Mouse (Mus musculus): ENCODE measurements around the gene Coro1b.
A peak's percentile ranks its signal among the peaks of the same experiment; 100 is the strongest.

Coro1b gene

DNA sequence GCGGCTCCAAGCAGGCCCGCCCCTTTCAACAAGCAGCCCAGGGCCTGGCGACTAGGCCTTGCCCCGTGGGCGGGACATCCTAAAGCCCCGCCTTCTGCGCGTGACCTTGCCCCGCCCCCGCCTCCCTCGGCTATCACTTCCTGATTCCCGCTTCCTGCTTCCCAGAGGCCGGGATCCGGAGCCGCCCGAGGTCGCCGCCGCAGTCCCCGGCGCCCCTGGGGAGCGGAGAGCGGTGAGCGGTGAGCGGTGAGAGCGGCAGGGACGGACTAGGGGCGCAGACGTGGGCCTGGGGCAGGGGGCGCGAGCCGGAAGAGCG, at the start of gene Coro1b:
Gene Coro1b, plus strand, starts transcription at position 129 of the 316 bp plus-strand sequence.
- DNase-seq = peak; percentile 95 to 97

- DNase-seq = peak; percentile 91 to 95
Observed at GRCm38 (mm10) chr19:4099056-4099455, 49.4 kb upstream of the Coro1b start.

- peak; percentile 84 to 85 for DNase-seq
Observed at GRCm38 (mm10) chr19:4099837-4100717, 48.3 kb upstream of the Coro1b start, which contains the start of gene Pitpnm1. TSS of gene Pitpnm1 (plus strand) at chr19:4099998.

- peak; percentile 56 to 74 for DNase-seq
Observed at GRCm38 (mm10) chr19:4100718-4101261, 47.6 kb upstream of the Coro1b start.

- no peak for DNase-seq
Observed at GRCm38 (mm10) chr19:4101466-4101865, 47.0 kb upstream of the Coro1b start.

DNA sequence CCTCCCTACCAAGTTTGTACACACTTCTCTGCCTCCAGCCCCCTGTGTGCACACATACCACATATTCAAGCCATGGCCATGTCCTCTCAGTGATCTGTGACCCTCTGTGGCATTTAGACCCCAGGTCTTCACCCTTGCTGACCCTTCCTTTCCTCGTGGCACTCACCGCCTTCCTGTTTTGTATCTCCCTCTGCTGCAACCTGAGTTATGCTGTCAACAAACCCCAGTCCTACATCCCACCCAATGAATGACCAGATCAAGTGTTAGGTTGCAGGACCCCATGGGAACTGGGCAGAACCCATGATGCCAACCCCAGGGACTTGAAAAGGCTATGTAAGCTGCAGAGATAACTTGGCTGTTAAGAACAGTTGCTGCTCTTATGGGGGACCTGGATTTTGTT, 46.4 kb upstream of the Coro1b start:
- DNase-seq = no peak

DNA sequence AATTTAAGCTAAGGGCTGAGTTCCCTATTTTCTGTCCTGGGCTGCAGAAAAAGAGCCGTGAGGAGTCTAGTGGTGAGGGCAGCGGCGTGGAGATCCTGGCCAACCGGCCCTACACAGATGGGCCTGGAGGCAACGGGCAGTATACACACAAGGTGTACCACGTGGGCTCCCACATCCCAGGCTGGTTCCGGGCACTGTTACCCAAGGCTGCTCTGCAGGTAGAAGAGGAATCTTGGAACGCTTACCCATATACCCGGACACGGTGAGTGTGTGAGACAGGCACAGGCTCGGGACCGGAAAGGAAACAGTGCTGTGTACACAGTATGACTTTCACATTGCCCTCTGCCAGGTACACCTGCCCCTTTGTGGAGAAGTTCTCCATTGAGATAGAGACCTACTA, 45.8 kb upstream of the Coro1b start:
- no peak for DNase-seq

- no peak for DNase-seq
Observed at GRCm38 (mm10) chr19:4103294-4103693, 45.1 kb upstream of the Coro1b start.

GRCm38 (mm10) chr19:4103792-4104191, 44.6 kb upstream of the Coro1b start:
- peak in 1 of 2 experiments; percentile 65 for DNase-seq

DNA sequence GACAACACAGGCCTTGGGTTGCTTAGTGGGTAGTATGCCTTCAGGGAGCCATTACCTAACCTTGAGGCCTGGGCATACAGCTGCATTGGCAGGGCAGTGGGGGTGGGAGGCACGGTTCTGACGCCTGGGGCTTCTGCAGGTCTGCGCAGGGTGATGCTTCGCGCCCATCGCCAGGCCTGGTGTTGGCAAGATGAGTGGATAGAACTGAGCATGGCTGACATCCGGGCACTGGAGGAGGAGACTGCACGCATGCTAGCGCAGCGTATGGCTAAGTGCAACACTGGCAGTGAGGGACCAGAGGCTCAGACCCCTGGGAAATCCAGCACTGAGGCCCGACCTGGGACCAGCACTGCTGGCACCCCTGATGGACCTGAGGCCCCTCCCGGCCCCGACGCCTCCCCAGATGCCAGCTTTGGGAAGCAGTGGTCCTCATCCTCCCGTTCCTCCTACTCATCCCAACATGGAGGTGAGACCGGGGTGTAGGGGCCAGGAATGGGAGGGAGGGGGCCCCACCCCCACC, 43.7 kb upstream of the Coro1b start:
- DNase-seq = no peak

GRCm38 (mm10) chr19:4106654-4107053, 41.8 kb upstream of the Coro1b start:
- no peak for DNase-seq

- DNase-seq = no peak
Observed at GRCm38 (mm10) chr19:4108535-4108934, 39.9 kb upstream of the Coro1b start.

DNA sequence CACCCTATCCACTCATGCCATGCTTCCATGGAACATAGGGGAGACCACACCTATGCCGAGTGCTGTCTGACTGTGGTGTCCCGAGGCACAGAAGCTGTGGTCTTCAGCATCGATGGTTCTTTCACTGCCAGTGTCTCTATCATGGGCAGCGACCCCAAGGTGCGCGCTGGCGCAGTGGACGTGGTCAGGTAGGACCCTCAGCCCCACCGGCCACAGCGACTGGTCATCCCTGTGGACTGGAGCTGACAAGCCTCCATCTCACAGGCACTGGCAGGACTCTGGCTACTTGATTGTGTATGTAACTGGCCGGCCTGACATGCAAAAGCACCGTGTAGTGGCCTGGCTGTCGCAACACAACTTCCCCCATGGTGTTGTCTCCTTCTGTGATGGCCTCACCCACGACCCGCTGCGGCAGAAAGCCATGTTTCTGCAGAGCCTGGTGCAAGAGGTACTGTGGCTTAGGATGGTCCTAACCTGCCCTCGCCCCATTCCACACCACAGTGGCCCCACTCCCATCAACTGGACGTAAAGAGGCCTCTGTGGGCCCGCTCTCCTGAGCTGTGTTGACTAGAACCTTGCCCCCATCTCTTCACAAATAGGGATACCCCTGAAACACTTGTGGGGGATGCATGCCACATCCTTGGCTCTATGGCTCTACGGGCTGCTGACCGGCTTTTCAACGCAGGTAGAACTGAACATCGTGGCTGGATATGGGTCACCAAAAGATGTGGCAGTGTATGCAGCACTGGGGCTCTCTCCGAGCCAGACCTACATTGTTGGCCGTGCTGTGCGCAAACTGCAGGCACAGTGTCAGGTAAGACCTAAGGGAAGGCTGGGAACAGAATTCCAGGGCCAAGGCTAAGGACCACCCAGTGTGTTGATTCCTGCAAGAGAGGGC, 36.1 kb upstream of the Coro1b start:
- DNase-seq = no peak

GRCm38 (mm10) chr19:4113186-4113805, 35.1 kb upstream of the Coro1b start:
- DNase-seq = no peak

DNA sequence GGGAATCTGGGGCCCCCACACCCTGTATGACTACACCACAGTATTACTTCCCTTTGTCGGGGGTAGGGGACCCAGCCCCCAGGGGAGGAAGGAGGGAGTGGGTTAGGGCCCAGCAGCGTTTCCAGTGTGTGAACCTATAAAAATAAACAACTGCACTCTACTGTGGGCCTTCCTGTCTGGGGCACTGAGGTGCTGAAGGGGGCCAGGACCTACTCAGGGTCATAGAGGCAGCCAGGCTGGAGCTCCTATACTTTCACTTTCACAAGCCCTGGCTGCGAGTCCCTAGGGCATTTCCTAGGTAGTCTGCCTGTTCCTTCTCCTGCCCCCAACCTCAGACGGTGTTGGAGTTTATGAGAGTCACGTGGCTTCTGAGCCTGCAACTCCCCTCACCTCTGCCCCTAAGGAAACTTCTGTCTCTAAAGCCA, 34.6 kb upstream of the Coro1b start:
- peak in 1 of 2 experiments; percentile 40 for DNase-seq

- no peak for DNase-seq
Observed at GRCm38 (mm10) chr19:4114551-4114950, 33.9 kb upstream of the Coro1b start.

DNA sequence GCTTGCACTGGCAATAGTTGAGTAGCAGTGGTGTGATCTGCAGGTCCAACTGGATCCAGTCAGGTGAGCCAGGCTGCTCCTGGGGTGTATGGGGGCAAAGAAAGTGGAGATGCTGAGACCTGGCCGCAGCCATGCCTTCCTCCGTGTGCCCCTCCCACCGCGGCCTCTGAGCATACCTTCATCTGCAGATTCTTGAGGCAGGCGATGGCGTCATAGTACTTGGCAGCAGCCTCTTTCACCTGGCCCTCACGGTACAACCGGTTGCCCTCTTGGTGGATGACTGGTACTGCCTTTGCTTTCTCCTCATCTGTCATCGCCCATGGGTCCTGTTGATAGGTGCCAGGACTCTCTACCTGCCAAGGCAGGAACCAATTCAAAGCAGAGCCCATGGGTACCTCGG, 33.3 kb upstream of the Coro1b start:
- DNase-seq = no peak

DNA sequence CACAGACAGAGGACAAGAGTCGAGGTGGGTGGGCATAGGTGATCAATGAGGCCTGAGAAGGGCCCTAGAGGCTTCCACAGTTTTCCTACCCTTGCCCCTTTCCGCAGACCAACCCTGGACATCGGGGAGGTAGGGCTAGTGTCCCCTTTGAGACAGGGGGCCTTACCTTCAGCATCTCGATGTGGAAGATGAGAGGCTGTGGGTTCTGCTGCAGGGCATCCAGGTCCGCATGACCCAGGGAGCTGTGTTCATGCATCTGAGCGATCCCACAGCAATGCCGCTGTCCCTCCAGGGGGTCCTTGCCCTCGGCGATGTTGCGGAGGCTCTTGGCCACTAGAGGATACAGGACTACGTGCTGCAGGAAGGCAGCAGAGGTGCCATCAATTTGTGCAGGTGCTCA, 32.6 kb upstream of the Coro1b start:
- no peak for DNase-seq

GRCm38 (mm10) chr19:4117006-4117405, 31.4 kb upstream of the Coro1b start:
- DNase-seq = no peak

GRCm38 (mm10) chr19:4118350-4118749, 30.1 kb upstream of the Coro1b start:
- DNase-seq = no peak

DNA sequence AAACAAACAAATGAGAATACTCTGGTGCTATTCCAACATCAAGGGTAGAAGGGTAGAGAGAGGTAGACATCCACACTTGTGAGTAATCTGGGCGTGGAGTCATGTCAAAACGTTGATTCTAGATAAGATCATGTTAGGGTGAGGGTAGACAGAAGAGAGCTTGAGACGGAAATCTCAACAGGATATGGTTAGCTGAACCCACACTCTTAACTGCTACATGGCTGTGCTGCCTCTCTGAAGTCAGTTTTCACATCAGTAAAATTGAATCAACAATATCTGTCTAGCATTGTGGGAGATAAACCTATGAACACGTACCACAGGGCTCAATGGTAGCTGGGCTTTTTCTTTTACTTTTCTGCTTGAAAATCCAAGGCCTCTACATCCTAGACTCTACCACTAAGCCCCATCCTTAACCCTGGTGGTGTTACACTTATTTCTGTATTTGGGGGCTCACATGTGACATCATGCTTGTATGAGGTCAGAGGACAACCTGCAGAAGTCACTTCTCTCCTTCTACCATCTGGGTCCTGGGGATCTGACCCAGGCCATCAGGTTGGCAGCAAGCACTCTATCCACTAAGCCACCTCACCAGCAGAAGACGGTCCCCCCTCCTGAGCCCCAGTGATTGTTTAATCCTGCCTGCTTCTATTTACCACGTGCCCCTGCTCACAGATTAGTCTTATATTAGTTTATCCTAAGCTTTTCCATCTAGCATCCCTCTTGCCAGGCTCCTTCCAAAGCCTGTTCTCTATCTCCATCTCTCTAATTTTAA, 28.5 kb upstream of the Coro1b start:
- no peak for DNase-seq

GRCm38 (mm10) chr19:4120496-4120895, 27.9 kb upstream of the Coro1b start:
- DNase-seq = no peak
